Mouse (Mus musculus) C2C12 (cell line): ENCODE measurements around the gene Slc25a48. TPM values are rescaled to one million over a fixed set of nuclear protein-coding genes. Genes with fewer than 3 reads are reported as not detected.

Experiments used
- H3K27me3 ChIP-seq: one replicate; pipeline ENCODE4 v1.6.1; 2011; ENCODE audit not compliant: control insufficient read depth, insufficient read depth, insufficient read length
- H3K36me3 ChIP-seq: one replicate; pipeline ENCODE4 v1.6.1; 2011; ENCODE audit not compliant: control insufficient read depth, insufficient read depth
- H3K4me3 ChIP-seq: one replicate; pipeline ENCODE4 v1.5.1; 2011; ENCODE audit warnings: mild to moderate bottlenecking, control low read depth; ENCODE audit not compliant: poor library complexity, insufficient read depth, severe bottlenecking
- H3K79me2 ChIP-seq: one replicate; pipeline ENCODE4 v1.6.1; 2011; ENCODE audit not compliant: control insufficient read depth, insufficient read depth
- H3K79me3 ChIP-seq: one replicate; pipeline ENCODE4 v1.6.1; 2011; ENCODE audit warnings: low read depth, control low read depth
- H3ac ChIP-seq: one replicate; pipeline ENCODE3; 2011; ENCODE audit warnings: low read depth; ENCODE audit not compliant: control insufficient read depth, insufficient read length
- CEBPB ChIP-seq: IDR thresholded peaks from one replicate; pipeline ENCODE4 v1.6.1; 2011; ENCODE audit warnings: low read depth, mild to moderate bottlenecking, control low read depth, moderate library complexity
- CTCF ChIP-seq: IDR thresholded peaks from one replicate; pipeline ENCODE4 v1.5.1; 2011; ENCODE audit not compliant: control insufficient read depth, insufficient read depth, insufficient read length
- FOSL1 ChIP-seq: IDR thresholded peaks from one replicate; pipeline ENCODE4 v1.8.0; 2011; ENCODE audit warnings: mild to moderate bottlenecking, low read length; ENCODE audit not compliant: poor library complexity, insufficient read depth, severe bottlenecking
- MAX ChIP-seq: IDR thresholded peaks from one replicate; pipeline ENCODE4 v1.6.1; 2011; ENCODE audit warnings: mild to moderate bottlenecking, control low read depth
- MYOD1 ChIP-seq: IDR thresholded peaks from one replicate; pipeline ENCODE4 v1.6.1; 2011; ENCODE audit warnings: low read depth; ENCODE audit not compliant: control insufficient read depth, insufficient read length
- MYOG ChIP-seq: IDR thresholded peaks from one replicate; pipeline ENCODE4 v1.6.1; 2011; ENCODE audit not compliant: control insufficient read depth, insufficient read length; ENCODE audit errors: extremely low read depth
- USF1 ChIP-seq: IDR thresholded peaks from one replicate; pipeline ENCODE4 v1.6.1; 2011; ENCODE audit warnings: low read depth, mild to moderate bottlenecking, control low read depth, moderate library complexity
- polyA plus RNA-seq: library from polyadenylated mRNA; unstranded; fragments of >200 nt; fragmentation: generic; extraction: Trizol; gene quantifications from one replicate; pipeline ENCODE4 v1.2.1, GENCODE M21; 2012; ENCODE audit warnings: missing spikeins

Slc25a48 gene
- polyA plus RNA-seq, 1 experiment = 0.05 TPM

GRCm38 (mm10) chr13:56428724-56429500, 9.2 kb upstream of the Slc25a48 start:
- no peaks in the 10 kb centered on the region for H3K36me3 ChIP-seq
- peaks cover 14% of the 10 kb centered on the region for H3K27me3 ChIP-seq
- H3ac ChIP-seq = no peak overlapping the region
- no peak for TF ChIP-seq MYOD1
- peak; percentile 64 for TF ChIP-seq CTCF
- H3K79me3 ChIP-seq = no peaks in the 10 kb centered on the region
- H3K4me3 ChIP-seq = no peak overlapping the region
- no peaks in the 10 kb centered on the region for H3K79me2 ChIP-seq

GRCm38 (mm10) chr13:56432496-56432895, 5.7 kb upstream of the Slc25a48 start:
- no peak for TF ChIP-seq MYOD1
- no peak for TF ChIP-seq CTCF
- no peak for TF ChIP-seq MAX
- no peak for TF ChIP-seq CEBPB
- TF ChIP-seq MYOG = no peak
- TF ChIP-seq FOSL1 = no peak
- no peak for TF ChIP-seq USF1
- Histone ChIP-seq H3ac (no peak overlapping the region), H3K4me3 (no peak overlapping the region), H3K36me3 (no peaks in the 10 kb centered on the region), H3K79me3 (no peaks in the 10 kb centered on the region), H3K79me2 (no peaks in the 10 kb centered on the region), H3K27me3 (peaks cover 23% of the 10 kb centered on the region)

DNA sequence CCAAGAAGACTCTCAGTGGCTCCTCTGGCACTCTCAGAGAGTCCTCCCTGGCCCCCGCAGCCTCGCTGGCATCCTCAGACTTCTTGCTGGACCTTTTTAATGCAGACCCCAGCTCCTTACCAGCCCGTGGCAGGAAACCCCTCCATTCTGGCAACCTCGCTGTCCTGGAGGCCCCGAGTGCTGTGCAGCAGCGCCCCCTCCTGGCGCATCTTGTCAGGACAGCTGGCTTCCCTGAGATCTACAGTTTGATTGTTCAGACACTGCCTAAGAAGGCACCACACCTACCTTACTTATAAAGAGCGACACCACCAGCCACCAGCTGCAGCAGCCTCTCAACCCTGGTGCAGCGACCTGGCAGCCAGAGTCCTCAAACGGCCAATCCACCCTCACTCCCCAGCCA, 4.7 kb upstream of the Slc25a48 start:
- H3K27me3 ChIP-seq = peaks cover 29% of the 10 kb centered on the region
- H3K4me3 ChIP-seq = no peak overlapping the region
- TF ChIP-seq CTCF (peak; percentile 33), MAX (no peak)
- H3K79me3 ChIP-seq = no peaks in the 10 kb centered on the region
- H3K79me2 ChIP-seq = no peaks in the 10 kb centered on the region
- H3K36me3 ChIP-seq = no peaks in the 10 kb centered on the region
- no peak overlapping the region for H3ac ChIP-seq

- peaks cover 35% of the 10 kb centered on the region for H3K27me3 ChIP-seq
- H3K4me3 ChIP-seq = no peak overlapping the region
- no peaks in the 10 kb centered on the region for H3K79me3 ChIP-seq
- no peaks in the 10 kb centered on the region for H3K36me3 ChIP-seq
- TF ChIP-seq MYOG = no peak
- TF ChIP-seq CTCF = no peak
- TF ChIP-seq USF1 = no peak
- no peak for TF ChIP-seq MAX
- H3K79me2 ChIP-seq = no peaks in the 10 kb centered on the region
- no peak overlapping the region for H3ac ChIP-seq
Measured at GRCm38 (mm10) chr13:56434311-56434751, 3.8 kb upstream of the Slc25a48 start.

- no peaks in the 10 kb centered on the region for H3K79me3 ChIP-seq
- no peaks in the 10 kb centered on the region for H3K79me2 ChIP-seq
- H3K36me3 ChIP-seq = no peaks in the 10 kb centered on the region
- TF ChIP-seq CEBPB (no peak), FOSL1 (no peak), MYOD1 (no peak), MYOG (no peak), CTCF (no peak), USF1 (no peak), MAX (no peak)
- H3K4me3 ChIP-seq = no peak overlapping the region
- peaks cover 44% of the 10 kb centered on the region for H3K27me3 ChIP-seq
- no peak overlapping the region for H3ac ChIP-seq
Measured at GRCm38 (mm10) chr13:56435615-56436287, 2.4 kb upstream of the Slc25a48 start.

GRCm38 (mm10) chr13:56443411-56443810, 5.3 kb downstream of the Slc25a48 start:
- H3K4me3 ChIP-seq = no peak overlapping the region
- no peak overlapping the region for H3ac ChIP-seq
- H3K36me3 ChIP-seq = no peaks in the 10 kb centered on the region
- H3K79me2 ChIP-seq = no peaks in the 10 kb centered on the region
- peaks cover 28% of the 10 kb centered on the region for H3K27me3 ChIP-seq
- no peaks in the 10 kb centered on the region for H3K79me3 ChIP-seq
- TF ChIP-seq MYOG (no peak), CEBPB (no peak), FOSL1 (no peak), MAX (no peak), MYOD1 (no peak)
